Mouse (Mus musculus): ENCODE data around the gene Zmynd11. TPM values are rescaled to one million over a fixed set of nuclear protein-coding genes. Genes with fewer than 3 reads are reported as not detected.
"Not testable (repeated sequence)": the region's sequence is repeated elsewhere in the genome, so short reads cannot be mapped to it uniquely, and the experiment has no call there.

Gene Zmynd11
- polyA plus RNA-seq, 1 experiment from 2014 or later: 187 TPM

DNA sequence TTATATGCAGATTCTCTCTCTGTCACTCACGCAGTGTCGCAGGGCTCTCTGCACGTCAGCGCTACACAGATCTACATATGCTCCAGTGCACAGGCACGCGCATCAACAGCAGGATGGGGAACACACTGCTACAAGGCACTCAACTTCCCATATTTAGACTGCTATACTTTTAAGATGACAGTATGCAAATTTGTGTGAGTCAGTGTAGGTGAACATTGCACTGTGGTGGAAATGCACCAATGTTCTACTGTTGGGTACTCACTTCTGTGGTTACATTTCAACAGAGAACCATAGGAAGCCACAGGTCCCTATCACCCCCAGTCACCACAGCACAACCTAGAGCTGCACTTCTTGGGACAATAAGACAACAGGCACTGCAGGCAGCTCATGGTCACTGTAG lies 5.1 kb downstream of the Zmynd11 start:
- Histone ChIP-seq H3K9ac (replicated peaks) (no peak overlapping the region), H3K36me3 (no peaks in the 10 kb centered on the region), H3K27me3 (no peaks in the 10 kb centered on the region), H3K4me3 (no peak overlapping the region), H3K4me2 (replicated peaks) (no peak overlapping the region), H3K4me1 (peaks cover 59% of the 10 kb centered on the region), H3K9me3 (no peaks in the 10 kb centered on the region), H3K27ac (replicated peaks) (no peak overlapping the region)
- 20% methylated on average over 6 of the region's 6 CpGs for WGBS
- 0 out of 2 replicates have a peak, but pooled peaks have one; percentile 12 for ATAC-seq (replicated peaks)

- WGBS: 20% methylated on average over 9 of the region's 9 CpGs
- H3K9me3 ChIP-seq: no peaks in the 10 kb centered on the region
- H3K27me3 ChIP-seq: no peaks in the 10 kb centered on the region
- peak overlapping the region; percentile 33 for H3K4me2 ChIP-seq (replicated peaks)
- H3K36me3 ChIP-seq: no peaks in the 10 kb centered on the region
- peak; percentile 82 for ATAC-seq (replicated peaks)
- H3K4me3 ChIP-seq: 0 out of 2 replicates have a peak overlapping the region, but pooled peaks have one; percentile 4
- 0 out of 2 replicates have a peak overlapping the region, but pooled peaks have one; percentile 15 for H3K9ac ChIP-seq (replicated peaks)
- peak overlapping the region; percentile 70 for H3K27ac ChIP-seq (replicated peaks)
- H3K4me1 ChIP-seq: peaks cover 66% of the 10 kb centered on the region
Observed at GRCm38 (mm10) chr13:9757842-9758491, 7.2 kb downstream of the Zmynd11 start.

DNA sequence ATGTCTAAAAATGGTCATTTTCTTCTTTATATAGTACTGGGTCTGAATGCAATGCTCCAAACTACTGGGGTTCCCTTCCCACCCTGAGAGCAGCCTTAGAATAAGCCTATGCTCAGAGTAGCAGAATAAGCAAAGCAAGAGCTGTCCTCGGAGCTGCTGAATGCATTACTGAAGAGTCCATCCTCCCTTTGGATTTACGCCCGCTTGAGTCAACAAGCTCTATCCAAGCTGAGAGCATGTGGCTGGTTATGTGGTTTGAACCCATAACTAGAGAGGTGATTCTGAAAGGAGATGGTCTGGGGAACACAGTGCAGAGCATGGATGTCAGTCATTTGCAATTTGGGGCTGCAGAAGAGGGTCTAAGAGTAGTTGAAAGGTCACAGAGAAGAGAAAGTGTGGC lies 11.4 kb downstream of the Zmynd11 start:
- Histone ChIP-seq H3K4me1 (peaks cover 38% of the 10 kb centered on the region), H3K27ac (replicated peaks) (no peak overlapping the region), H3K27me3 (no peaks in the 10 kb centered on the region), H3K9me3 (no peaks in the 10 kb centered on the region), H3K36me3 (no peaks in the 10 kb centered on the region), H3K9ac (replicated peaks) (no peak overlapping the region), H3K4me2 (replicated peaks) (no peak overlapping the region), H3K4me3 (no peak overlapping the region)
- 57% methylated on average over 3 of the region's 3 CpGs for WGBS
- ATAC-seq (replicated peaks): no peak

- no peak overlapping the region for H3K9ac ChIP-seq (replicated peaks)
- no peak overlapping the region for H3K4me3 ChIP-seq
- no peak overlapping the region for H3K27ac ChIP-seq (replicated peaks)
- WGBS: 27% methylated on average over 1 of the region's 1 CpGs
- peak; percentile 49; the same call in 1 of the 2 replicates for ATAC-seq (replicated peaks)
- no peaks in the 10 kb centered on the region for H3K36me3 ChIP-seq
- H3K27me3 ChIP-seq: no peaks in the 10 kb centered on the region
- no peaks in the 10 kb centered on the region for H3K9me3 ChIP-seq
- no peak overlapping the region for H3K4me2 ChIP-seq (replicated peaks)
- peaks cover 17% of the 10 kb centered on the region for H3K4me1 ChIP-seq
Observed at GRCm38 (mm10) chr13:9750320-9750719, 14.8 kb downstream of the Zmynd11 start.

DNA sequence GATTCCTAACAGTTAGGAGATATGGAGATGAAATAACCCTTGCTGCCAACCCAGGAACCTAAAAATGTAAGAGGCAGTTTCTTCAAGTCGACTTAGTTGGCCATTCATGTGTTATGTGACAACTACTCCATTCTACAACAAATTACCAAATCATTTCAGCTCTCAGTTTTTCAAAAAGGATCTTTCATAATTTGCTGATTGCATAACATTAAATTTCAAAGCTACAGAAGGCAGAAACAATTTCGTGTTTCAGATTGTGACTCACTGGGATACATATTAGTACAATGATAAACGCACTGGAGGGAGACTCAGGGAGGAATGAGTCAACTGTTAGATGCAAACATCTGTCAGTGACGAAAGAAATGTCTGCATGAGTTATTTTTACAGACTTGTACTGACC lies 15.3 kb downstream of the Zmynd11 start:
- Histone ChIP-seq H3K27ac (replicated peaks) (no peak overlapping the region), H3K36me3 (no peaks in the 10 kb centered on the region), H3K9me3 (no peaks in the 10 kb centered on the region), H3K4me3 (no peak overlapping the region), H3K4me2 (replicated peaks) (no peak overlapping the region), H3K4me1 (peaks cover 17% of the 10 kb centered on the region), H3K27me3 (no peaks in the 10 kb centered on the region), H3K9ac (replicated peaks) (no peak overlapping the region)
- 79% methylated on average over 4 of the region's 4 CpGs for WGBS
- no peak for ATAC-seq (replicated peaks)

- no peaks in the 10 kb centered on the region for H3K27me3 ChIP-seq
- 65% methylated on average over 2 of the region's 2 CpGs for WGBS
- H3K4me1 ChIP-seq: peaks cover 32% of the 10 kb centered on the region
- H3K4me2 ChIP-seq (replicated peaks): no peak overlapping the region
- no peaks in the 10 kb centered on the region for H3K9me3 ChIP-seq
- H3K36me3 ChIP-seq: no peaks in the 10 kb centered on the region
- peak; percentile 75 for ATAC-seq (replicated peaks)
- no peak overlapping the region for H3K4me3 ChIP-seq
- no peak overlapping the region for H3K9ac ChIP-seq (replicated peaks)
- H3K27ac ChIP-seq (replicated peaks): no peak overlapping the region
Observed at GRCm38 (mm10) chr13:9738190-9738589, 26.9 kb downstream of the Zmynd11 start.

DNA sequence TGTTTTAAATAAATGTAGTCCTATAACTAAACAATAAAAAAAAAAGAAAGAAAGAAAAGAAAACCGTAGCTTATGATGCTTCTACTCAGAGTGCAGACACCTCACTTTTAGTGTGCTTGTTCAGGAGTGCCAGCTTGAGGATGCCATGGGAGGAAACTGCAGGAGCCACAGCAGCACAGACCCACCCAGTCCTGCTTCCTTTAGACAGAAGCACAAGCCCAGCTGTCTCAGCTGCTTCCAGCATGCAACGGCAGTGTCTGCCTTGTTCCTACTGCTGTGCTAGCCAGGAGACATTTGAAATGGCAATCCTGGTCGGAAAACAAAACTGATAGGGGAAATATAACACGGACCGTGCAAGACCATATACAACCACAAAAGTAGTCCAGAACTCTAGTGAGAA lies 28.1 kb downstream of the Zmynd11 start:
- H3K27ac ChIP-seq (replicated peaks): no peak overlapping the region
- 77% methylated on average over 5 of the region's 5 CpGs for WGBS
- no peaks in the 10 kb centered on the region for H3K27me3 ChIP-seq
- ATAC-seq (replicated peaks): no peak
- 0 out of 2 replicates have a peak, but pooled peaks cover 2% of the 10 kb centered on the region for H3K36me3 ChIP-seq
- H3K4me3 ChIP-seq: no peak overlapping the region
- H3K9ac ChIP-seq (replicated peaks): no peak overlapping the region
- no peaks in the 10 kb centered on the region for H3K9me3 ChIP-seq
- peaks cover 25% of the 10 kb centered on the region for H3K4me1 ChIP-seq
- H3K4me2 ChIP-seq (replicated peaks): no peak overlapping the region

DNA sequence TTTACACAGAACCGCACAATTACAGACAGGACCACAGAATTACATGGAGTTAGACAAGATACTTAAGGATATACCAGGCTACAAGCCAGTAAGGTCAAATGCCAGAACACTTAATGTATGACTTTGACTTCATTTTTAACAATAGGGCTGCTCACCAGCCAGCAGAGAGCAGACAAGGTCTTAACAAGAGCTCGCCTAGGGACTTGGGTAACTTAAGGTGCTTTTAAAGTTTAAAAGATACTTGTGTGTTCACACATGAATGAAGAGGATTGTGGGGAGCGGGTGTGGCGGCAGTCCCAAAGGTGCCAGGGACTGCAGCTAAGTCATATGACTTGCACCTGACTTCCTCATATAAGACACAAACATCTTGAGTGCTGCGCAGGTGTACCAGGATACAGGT lies 32.9 kb downstream of the Zmynd11 start:
- H3K36me3 ChIP-seq; ATAC-seq (replicated peaks): not testable (repeated sequence)
- WGBS: 95% methylated on average over 4 of the region's 5 CpGs

GRCm38 (mm10) chr13:9729073-9729472 lies 36.1 kb downstream of the Zmynd11 start:
- ATAC-seq (replicated peaks): no peak
- 96% methylated on average over 1 of the region's 1 CpGs for WGBS
- no peak overlapping the region for H3K4me3 ChIP-seq
- H3K4me2 ChIP-seq (replicated peaks): no peak overlapping the region
- H3K36me3 ChIP-seq: 0 out of 2 replicates have a peak, but pooled peaks cover 7% of the 10 kb centered on the region
- no peaks in the 10 kb centered on the region for H3K4me1 ChIP-seq
- H3K9ac ChIP-seq (replicated peaks): no peak overlapping the region
- H3K27ac ChIP-seq (replicated peaks): no peak overlapping the region
- no peaks in the 10 kb centered on the region for H3K9me3 ChIP-seq
- H3K27me3 ChIP-seq: no peaks in the 10 kb centered on the region

More for the DNA sequence above, 32.9 kb downstream of the Zmynd11 start:
- not testable (repeated sequence) for H3K9me3 ChIP-seq; H3K4me2 ChIP-seq (replicated peaks); H3K4me3 ChIP-seq; H3K9ac ChIP-seq (replicated peaks); H3K27ac ChIP-seq (replicated peaks); H3K4me1 ChIP-seq; H3K27me3 ChIP-seq

GRCm38 (mm10) chr13:9715224-9715623 lies 49.9 kb downstream of the Zmynd11 start:
- no peak for ATAC-seq (replicated peaks)
- Histone ChIP-seq H3K4me1 (no peaks in the 10 kb centered on the region), H3K4me2 (replicated peaks) (no peak overlapping the region), H3K4me3 (no peak overlapping the region), H3K9me3 (no peaks in the 10 kb centered on the region), H3K27me3 (no peaks in the 10 kb centered on the region), H3K9ac (replicated peaks) (no peak overlapping the region), H3K27ac (replicated peaks) (no peak overlapping the region), H3K36me3 (peaks cover 6% of the 10 kb centered on the region; the same call in 1 of the 2 replicates)
- 100% methylated on average over 1 of the region's 1 CpGs for WGBS

DNA sequence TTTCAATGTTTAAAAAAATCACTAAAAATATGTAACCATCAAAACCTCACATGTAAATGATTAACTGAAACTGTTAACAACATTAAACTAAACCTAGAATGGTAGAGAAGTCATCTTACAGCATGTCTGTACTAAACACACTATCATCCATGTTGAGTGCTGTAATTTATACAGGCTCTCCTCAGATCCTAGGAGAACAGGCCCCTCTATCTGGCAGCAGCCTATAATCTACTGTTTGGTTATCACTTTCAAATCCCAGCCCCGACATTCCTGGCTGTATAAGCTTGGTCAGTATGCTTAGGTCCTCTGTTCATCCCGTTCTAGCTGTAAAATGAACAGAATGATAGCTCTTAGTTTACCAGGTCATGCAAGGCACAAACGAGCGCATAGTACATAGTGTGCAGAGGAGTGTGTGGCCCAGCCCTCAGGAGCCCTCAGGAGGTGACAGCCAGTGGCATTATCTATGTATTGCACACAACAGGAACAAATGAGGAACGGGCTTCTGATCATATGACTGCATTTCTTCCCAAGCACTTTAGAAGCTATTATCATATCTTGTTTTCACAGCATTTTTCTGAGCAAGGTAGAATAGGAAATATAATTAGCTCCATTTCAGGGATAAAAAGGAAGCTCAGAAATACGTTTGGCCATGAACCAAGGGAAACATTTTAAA lies 51.5 kb downstream of the Zmynd11 start:
- Histone ChIP-seq H3K9me3 (no peaks in the 10 kb centered on the region), H3K27ac (replicated peaks) (no peak overlapping the region), H3K4me2 (replicated peaks) (no peak overlapping the region), H3K27me3 (no peaks in the 10 kb centered on the region), H3K36me3 (peaks cover 5% of the 10 kb centered on the region; the same call in 1 of the 2 replicates), H3K4me1 (no peaks in the 10 kb centered on the region), H3K9ac (replicated peaks) (no peak overlapping the region), H3K4me3 (no peak overlapping the region)
- no peak for ATAC-seq (replicated peaks)
- WGBS: 84% methylated on average over 6 of the region's 6 CpGs

- Histone ChIP-seq H3K4me2 (replicated peaks) (no peak overlapping the region), H3K4me3 (no peak overlapping the region), H3K27ac (replicated peaks) (no peak overlapping the region), H3K27me3 (no peaks in the 10 kb centered on the region), H3K9ac (replicated peaks) (no peak overlapping the region), H3K4me1 (no peaks in the 10 kb centered on the region), H3K36me3 (peaks cover 6% of the 10 kb centered on the region; the same call in 1 of the 2 replicates), H3K9me3 (no peaks in the 10 kb centered on the region)
- ATAC-seq (replicated peaks): no peak
- 84% methylated on average over 3 of the region's 3 CpGs for WGBS
Observed at GRCm38 (mm10) chr13:9712971-9713370, 52.2 kb downstream of the Zmynd11 start.

Measured in forebrain, embryonic 15.5 days (tissue).